Mouse (Mus musculus) liver, embryonic 13.5 days (tissue): Measurements from ENCODE around the gene Kctd15. TPM values are rescaled to one million over a fixed set of nuclear protein-coding genes. Genes with fewer than 3 reads are reported as not detected.

Source experiments
- ATAC-seq: fragments of 200-750 bp; cut with Nextera tagmentation; 2 replicates; pipeline ENCODE4 v1.8.0; 2017; ENCODE audit warnings: low read depth, mild to moderate bottlenecking, moderate number of reproducible peaks, moderate library complexity
- DNase-seq: peaks from one replicate; pipeline ENCODE4 v3.0.0; 2022
- H3K27ac ChIP-seq: fragments of 300-500 bp; sonication (generic); 2 replicates; pipeline ENCODE4 v1.5.1; 2015; ENCODE audit warnings: moderate library complexity, mild to moderate bottlenecking, inconsistent platforms
- H3K27me3 ChIP-seq: fragments of 300-500 bp; sonication (generic); 2 replicates; pipeline ENCODE4 v1.6.1; 2015; ENCODE audit warnings: mild to moderate bottlenecking, inconsistent platforms
- H3K36me3 ChIP-seq: fragments of 300-500 bp; sonication (generic); 2 replicates; pipeline ENCODE4 v1.6.1; 2015; ENCODE audit warnings: mild to moderate bottlenecking, inconsistent platforms
- H3K4me1 ChIP-seq: fragments of 300-500 bp; sonication (generic); replicated peaks from 2 replicates; pipeline ENCODE4 v1.6.1; 2015; ENCODE audit warnings: inconsistent platforms
- H3K4me2 ChIP-seq: fragments of 300-500 bp; sonication (generic); 2 replicates; pipeline ENCODE4 v1.6.1; 2015; ENCODE audit warnings: inconsistent platforms, mild to moderate bottlenecking, moderate library complexity
- H3K4me3 ChIP-seq: fragments of 300-500 bp; sonication (generic); replicated peaks from 2 replicates; pipeline ENCODE4 v1.5.1; 2015; ENCODE audit warnings: mild to moderate bottlenecking, inconsistent platforms
- H3K9ac ChIP-seq: fragments of 300-500 bp; sonication (generic); 2 replicates; pipeline ENCODE4 v1.6.1; 2015; ENCODE audit warnings: mild to moderate bottlenecking, inconsistent platforms
- H3K9me3 ChIP-seq: fragments of 300-500 bp; sonication (generic); replicated peaks from 2 replicates; pipeline ENCODE4 v1.6.1; 2016; ENCODE audit warnings: inconsistent platforms
- WGBS: fragments of 180-500 bp; shearing (Covaris S2); methylation state at CpG from one replicate; pipeline ENCODE4 v1.1.7; 2015; ENCODE audit not compliant: insufficient replicate concordance; 5-methylcytosine and 5-hydroxymethylcytosine counted together
- polyA plus RNA-seq: library from polyadenylated mRNA; unstranded; fragments of >200 nt; fragmentation: Nextera tagmentation; extraction: Ambion mirVana; gene quantifications from 2 replicates; pipeline ENCODE4 v1.2.1, GENCODE M21; 2015

Kctd15 gene
- polyA plus RNA-seq, 1 experiment from 2014 or later, result 0.96 TPM

- ATAC-seq (no peak), DNase-seq (no peak)
- 33% methylated on average over 7 of the region's 7 CpGs for WGBS
- no peaks in the 10 kb centered on the region for H3K36me3 ChIP-seq
- H3K9me3 ChIP-seq, result no peaks in the 10 kb centered on the region
- no peak overlapping the region for H3K4me3 ChIP-seq
- no peak overlapping the region for H3K4me2 ChIP-seq
- H3K27me3 ChIP-seq, result peaks cover under 1% of the 10 kb centered on the region; the same call in 1 of the 2 replicates
- H3K9ac ChIP-seq, result no peak overlapping the region
- no peaks in the 10 kb centered on the region for H3K4me1 ChIP-seq
- no peak overlapping the region for H3K27ac ChIP-seq
Observed at GRCm38 (mm10) chr7:34663145-34663544, 6.6 kb upstream of the Kctd15 start.

- no peak for ATAC-seq
- H3K4me3 ChIP-seq, result no peak overlapping the region
- 39% methylated on average over 5 of the region's 5 CpGs for WGBS
Observed at GRCm38 (mm10) chr7:34662227-34662626, 5.7 kb upstream of the Kctd15 start.

GRCm38 (mm10) chr7:34659386-34660085 is 3.0 kb upstream of the Kctd15 start:
- 50% methylated on average over 6 of the region's 6 CpGs for WGBS
- H3K4me2 ChIP-seq, result no peak overlapping the region

More at GRCm38 (mm10) chr7:34662227-34662626, 5.7 kb upstream of the Kctd15 start:
- H3K4me2 ChIP-seq, result no peak overlapping the region
- peaks cover 5% of the 10 kb centered on the region; the same call in 1 of the 2 replicates for H3K27me3 ChIP-seq
- no peak overlapping the region for H3K9ac ChIP-seq
- no peak for DNase-seq
- no peaks in the 10 kb centered on the region for H3K36me3 ChIP-seq
- no peaks in the 10 kb centered on the region for H3K9me3 ChIP-seq
- no peak overlapping the region for H3K27ac ChIP-seq
- H3K4me1 ChIP-seq, result no peaks in the 10 kb centered on the region

GRCm38 (mm10) chr7:34655086-34655839 is 1.3 kb downstream of the Kctd15 start:
- H3K9ac ChIP-seq, result peak overlapping the region; percentile 63
- peak; percentile 60 for ATAC-seq
- H3K9me3 ChIP-seq, result no peaks in the 10 kb centered on the region
- no peaks in the 10 kb centered on the region for H3K36me3 ChIP-seq
- peak; percentile 29 for DNase-seq
- peak overlapping the region; percentile 56 for H3K4me3 ChIP-seq
- peaks cover 60% of the 10 kb centered on the region for H3K27me3 ChIP-seq
- H3K27ac ChIP-seq, result peak overlapping the region; percentile 50
- peak overlapping the region; percentile 63 for H3K4me2 ChIP-seq
- no peaks in the 10 kb centered on the region; the same call in 1 of the 2 replicates for H3K4me1 ChIP-seq
- WGBS, result under 1% methylated on average over 34 of the region's 74 CpGs

More at GRCm38 (mm10) chr7:34659386-34660085, 3.0 kb upstream of the Kctd15 start:
- Histone ChIP-seq H3K4me1 (no peaks in the 10 kb centered on the region; the same call in 1 of the 2 replicates), H3K27me3 (peaks cover 27% of the 10 kb centered on the region), H3K9ac (no peak overlapping the region), H3K9me3 (no peaks in the 10 kb centered on the region), H3K4me3 (no peak overlapping the region), H3K36me3 (no peaks in the 10 kb centered on the region), H3K27ac (peak overlapping the region; percentile 47; the same call in 1 of the 2 replicates)
- DNase-seq (no peak), ATAC-seq (peak; percentile 65; the same call in 1 of the 2 replicates)

- Histone ChIP-seq H3K9me3 (no peaks in the 10 kb centered on the region), H3K9ac (peak overlapping the region; percentile 63), H3K4me1 (no peaks in the 10 kb centered on the region; the same call in 1 of the 2 replicates), H3K27ac (peak overlapping the region; percentile 50), H3K36me3 (no peaks in the 10 kb centered on the region), H3K4me2 (peak overlapping the region; percentile 63), H3K27me3 (peaks cover 60% of the 10 kb centered on the region), H3K4me3 (peak overlapping the region; percentile 56)
- 1% methylated on average over 60 of the region's 81 CpGs for WGBS
- no peak; the same call in none of the 2 replicates for ATAC-seq
- no peak for DNase-seq
Observed at GRCm38 (mm10) chr7:34654441-34655085, 2.0 kb downstream of the Kctd15 start.

GRCm38 (mm10) chr7:34653731-34654440 is 2.6 kb downstream of the Kctd15 start:
- DNase-seq (no peak), ATAC-seq (no peak)
- Histone ChIP-seq H3K4me3 (peak overlapping the region; percentile 56), H3K4me1 (no peaks in the 10 kb centered on the region; the same call in 1 of the 2 replicates), H3K27ac (no peak overlapping the region), H3K9me3 (no peaks in the 10 kb centered on the region), H3K36me3 (no peaks in the 10 kb centered on the region), H3K27me3 (peaks cover 60% of the 10 kb centered on the region), H3K4me2 (peak overlapping the region; percentile 63), H3K9ac (peak overlapping the region; percentile 36; the same call in 1 of the 2 replicates)
- WGBS, result under 1% methylated on average over 56 of the region's 64 CpGs

- no peak overlapping the region for H3K9ac ChIP-seq
- no peaks in the 10 kb centered on the region for H3K9me3 ChIP-seq
- no peak overlapping the region for H3K27ac ChIP-seq
- H3K4me3 ChIP-seq, result peak overlapping the region; percentile 56
- H3K4me1 ChIP-seq, result no peaks in the 10 kb centered on the region; the same call in 1 of the 2 replicates
- no peak for ATAC-seq
- 4% methylated on average over 48 of the region's 48 CpGs for WGBS
- peak overlapping the region; percentile 63 for H3K4me2 ChIP-seq
- peaks cover 5% of the 10 kb centered on the region; the same call in 1 of the 2 replicates for H3K36me3 ChIP-seq
- H3K27me3 ChIP-seq, result peaks cover 57% of the 10 kb centered on the region
- no peak for DNase-seq
Observed at GRCm38 (mm10) chr7:34652751-34653502, 3.6 kb downstream of the Kctd15 start.

- no peak for ATAC-seq
- Histone ChIP-seq H3K36me3 (peaks cover 5% of the 10 kb centered on the region; the same call in 1 of the 2 replicates), H3K4me3 (no peak overlapping the region), H3K9ac (no peak overlapping the region), H3K4me2 (no peak overlapping the region), H3K9me3 (no peaks in the 10 kb centered on the region), H3K4me1 (no peaks in the 10 kb centered on the region; the same call in 1 of the 2 replicates), H3K27ac (no peak overlapping the region), H3K27me3 (peaks cover 51% of the 10 kb centered on the region)
- WGBS, result 48% methylated on average over 2 of the region's 2 CpGs
- no peak for DNase-seq
Observed at GRCm38 (mm10) chr7:34651381-34651780, 5.2 kb downstream of the Kctd15 start.

GRCm38 (mm10) chr7:34647052-34647451 is 9.5 kb downstream of the Kctd15 start:
- WGBS, result 68% methylated on average over 9 of the region's 9 CpGs
- DNase-seq (no peak), ATAC-seq (no peak)
- H3K27ac ChIP-seq, result no peak overlapping the region
- H3K4me2 ChIP-seq, result no peak overlapping the region
- no peak overlapping the region for H3K4me3 ChIP-seq
- H3K9ac ChIP-seq, result no peak overlapping the region
- H3K36me3 ChIP-seq, result peaks cover 5% of the 10 kb centered on the region; the same call in 1 of the 2 replicates
- H3K27me3 ChIP-seq, result peaks cover 8% of the 10 kb centered on the region
- H3K4me1 ChIP-seq, result no peaks in the 10 kb centered on the region
- no peaks in the 10 kb centered on the region for H3K9me3 ChIP-seq
